ENCODE assay signal across 23 mouse cellular contexts in genomic region chr7:94618965-94619364, GRCm38 (mm10).
DNase-seq lines count a peak whose midpoint lies in the region; ATAC-seq and TF ChIP-seq lines count a peak whose summit lies in the region.
"Had no signal": no experiment of that assay in that cellular context is flagged by ENCODE, and none has a peak within 500 bp of the region (broad histone marks: within the 10 kb centered on the region; RNA-seq: fewer than 3 reads in every experiment).

No protein-coding gene starts in this region.

- H3K9ac ChIP-seq in forebrain, embryonic 12.5 days: no peak overlapping the region
- no peak overlapping the region for H3K9ac ChIP-seq in forebrain, embryonic 13.5 days
- H3K9ac ChIP-seq in midbrain, embryonic 11.5 days (ENCODE audit: low read length): no peak overlapping the region
- H3K9ac ChIP-seq in midbrain, embryonic 14.5 days (replicated peaks; ENCODE audit: low read length): no peak overlapping the region
- H3K9ac ChIP-seq: embryonic facial prominence, embryonic 12.5 days; embryonic facial prominence, embryonic 15.5 days; hindbrain, embryonic 12.5 days; hindbrain, embryonic 15.5 days had no signal

- H3K4me1 ChIP-seq in forebrain, embryonic 12.5 days: peaks cover 5% of the 10 kb centered on the region
- H3K4me1 ChIP-seq in forebrain, embryonic 13.5 days: peaks cover 11% of the 10 kb centered on the region; the same call in 1 of the 2 replicates
- 0 out of 2 replicates have a peak, but pooled peaks cover 3% of the 10 kb centered on the region for H3K4me1 ChIP-seq in midbrain, embryonic 11.5 days (ENCODE audit: control insufficient read depth, insufficient read depth, low read length)
- 0 out of 2 replicates have a peak, but pooled peaks cover 5% of the 10 kb centered on the region for H3K4me1 ChIP-seq in midbrain, embryonic 14.5 days (ENCODE audit: control insufficient read depth, insufficient read depth, low read length)
- H3K4me1 ChIP-seq: embryonic facial prominence, embryonic 12.5 days; embryonic facial prominence, embryonic 15.5 days; hindbrain, embryonic 12.5 days; hindbrain, embryonic 15.5 days had no signal

- no peaks in the 10 kb centered on the region for H3K27me3 ChIP-seq in forebrain, embryonic 12.5 days
- H3K27me3 ChIP-seq in forebrain, embryonic 13.5 days: no peaks in the 10 kb centered on the region
- H3K27me3 ChIP-seq in midbrain, embryonic 11.5 days (ENCODE audit: control insufficient read depth, insufficient read depth, low read length): no peaks in the 10 kb centered on the region
- H3K27me3 ChIP-seq in midbrain, embryonic 14.5 days (ENCODE audit: control insufficient read depth, insufficient read depth, low read length): no peaks in the 10 kb centered on the region
- H3K27me3 ChIP-seq: embryonic facial prominence, embryonic 12.5 days; embryonic facial prominence, embryonic 15.5 days; hindbrain, embryonic 12.5 days; hindbrain, embryonic 15.5 days had no signal

- TF ChIP-seq CTCF in brain, embryonic 14.5 days (IDR thresholded peaks at IDR 0.05; ENCODE audit: borderline replicate concordance, extremely low read depth, insufficient read depth, insufficient read length): no peak

- no peak overlapping the region for H3K27ac ChIP-seq in forebrain, embryonic 12.5 days
- no peak overlapping the region for H3K27ac ChIP-seq in forebrain, embryonic 13.5 days
- no peak overlapping the region for H3K27ac ChIP-seq in midbrain, embryonic 11.5 days (ENCODE audit: low read depth, low read length)
- no peak overlapping the region for H3K27ac ChIP-seq in midbrain, embryonic 14.5 days (replicated peaks; ENCODE audit: low read depth, low read length)
- H3K27ac ChIP-seq: embryonic facial prominence, embryonic 12.5 days; embryonic facial prominence, embryonic 15.5 days; gastrocnemius, adult 2 months; hindbrain, embryonic 12.5 days; hindbrain, embryonic 15.5 days had no signal

- DNase-seq in midbrain, embryonic 11.5 days (ENCODE audit: low spot score, missing footprints): no peak
- DNase-seq in midbrain, embryonic 14.5 days: no peak
- peak; percentile 12 for DNase-seq in retina, postnatal 1 day
- DNase-seq in retina, embryonic 14.5 days (ENCODE audit: low spot score): no peak
- DNase-seq in brain, embryonic 14.5 days (ENCODE audit: low read depth): peak; percentile 39
- DNase-seq in adrenal gland, adult 2 months: no peak
- DNase-seq: adrenal gland, postnatal 14 days; cerebellum, adult 11-12 months; cerebellum, adult 8-10 months; cerebellum, postnatal 10 days; cerebellum, postnatal 36 days; gastrocnemius, adult 2 months; gastrocnemius, postnatal 14 days; heart, adult 11 months had no signal

- ATAC-seq in forebrain, embryonic 12.5 days (ENCODE audit: low FRiP score): peak; percentile 49; the same call in 1 of the 2 replicates
- no peak for ATAC-seq in forebrain, embryonic 13.5 days
- peak; percentile 77 for ATAC-seq in midbrain, embryonic 11.5 days (ENCODE audit: low FRiP score)
- ATAC-seq in midbrain, embryonic 14.5 days (ENCODE audit: low FRiP score, low TSS enrichment): no peak
- ATAC-seq: CD4-positive, CD25-positive, alpha-beta regulatory T cell, adult 4 months; forebrain, embryonic 16.5 days had no signal

- TF ChIP-seq POLR2A in brain, embryonic 14.5 days (IDR thresholded peaks at IDR 0.05; ENCODE audit: borderline replicate concordance, extremely low read depth, insufficient read depth, insufficient read length, poor library complexity, severe bottlenecking): no peak

- WGBS in forebrain, embryonic 12.5 days: 31% methylated on average over 5 of the region's 5 CpGs
- 27% methylated on average over 5 of the region's 5 CpGs for WGBS in forebrain, embryonic 13.5 days
- 32% methylated on average over 5 of the region's 5 CpGs for WGBS in midbrain, embryonic 11.5 days
- WGBS in midbrain, embryonic 14.5 days: 9% methylated on average over 5 of the region's 5 CpGs

- H3K9me3 ChIP-seq in forebrain, embryonic 12.5 days: no peaks in the 10 kb centered on the region
- no peaks in the 10 kb centered on the region for H3K9me3 ChIP-seq in forebrain, embryonic 13.5 days (replicated peaks)
- H3K9me3 ChIP-seq in midbrain, embryonic 11.5 days (ENCODE audit: control insufficient read depth, low read length): no peaks in the 10 kb centered on the region
- H3K9me3 ChIP-seq in midbrain, embryonic 14.5 days (ENCODE audit: control insufficient read depth, low read length): no peaks in the 10 kb centered on the region
- H3K9me3 ChIP-seq: embryonic facial prominence, embryonic 12.5 days; embryonic facial prominence, embryonic 15.5 days; hindbrain, embryonic 12.5 days; hindbrain, embryonic 15.5 days had no signal

- H3K36me3 ChIP-seq in forebrain, embryonic 12.5 days (replicated peaks): no peaks in the 10 kb centered on the region
- H3K36me3 ChIP-seq in forebrain, embryonic 13.5 days (ENCODE audit: poor library complexity, severe bottlenecking): no peaks in the 10 kb centered on the region
- no peaks in the 10 kb centered on the region for H3K36me3 ChIP-seq in midbrain, embryonic 11.5 days (ENCODE audit: control insufficient read depth, insufficient read depth, low read length)
- no peaks in the 10 kb centered on the region for H3K36me3 ChIP-seq in midbrain, embryonic 14.5 days (ENCODE audit: control insufficient read depth, insufficient read depth, low read length)
- H3K36me3 ChIP-seq: embryonic facial prominence, embryonic 12.5 days; embryonic facial prominence, embryonic 15.5 days; hindbrain, embryonic 12.5 days; hindbrain, embryonic 15.5 days had no signal

- H3K4me3 ChIP-seq in forebrain, embryonic 12.5 days (replicated peaks): no peak overlapping the region
- no peak overlapping the region for H3K4me3 ChIP-seq in forebrain, embryonic 13.5 days
- no peak overlapping the region for H3K4me3 ChIP-seq in midbrain, embryonic 11.5 days (ENCODE audit: low read depth, low read length)
- H3K4me3 ChIP-seq in midbrain, embryonic 14.5 days (replicated peaks; ENCODE audit: low read depth, low read length): no peak overlapping the region
- H3K4me3 ChIP-seq: embryonic facial prominence, embryonic 12.5 days; embryonic facial prominence, embryonic 15.5 days; gastrocnemius, adult 2 months; hindbrain, embryonic 12.5 days; hindbrain, embryonic 15.5 days had no signal

- H3K4me2 ChIP-seq in forebrain, embryonic 12.5 days: no peak overlapping the region
- H3K4me2 ChIP-seq in forebrain, embryonic 13.5 days: no peak overlapping the region
- H3K4me2 ChIP-seq in midbrain, embryonic 11.5 days: no peak overlapping the region
- no peak overlapping the region for H3K4me2 ChIP-seq in midbrain, embryonic 14.5 days (ENCODE audit: low read length)
- H3K4me2 ChIP-seq: embryonic facial prominence, embryonic 12.5 days; embryonic facial prominence, embryonic 15.5 days; heart, embryonic 11.5 days; hindbrain, embryonic 12.5 days; hindbrain, embryonic 15.5 days had no signal

Comparison
In these comparisons a context has a peak if more than half of its experiments do, and no peak if none do; other contexts are left out.
1. ATAC-seq: peak in forebrain, embryonic 12.5 days (single experiment) and midbrain, embryonic 11.5 days (single experiment); none in forebrain, embryonic 13.5 days (single experiment) and midbrain, embryonic 14.5 days (single experiment).
2. DNase-seq: peak in retina, postnatal 1 day (single experiment) and brain, embryonic 14.5 days (single experiment); none in midbrain, embryonic 11.5 days (single experiment), midbrain, embryonic 14.5 days (single experiment), retina, embryonic 14.5 days (single experiment) and adrenal gland, adult 2 months (single experiment).